Mouse (Mus musculus) lung, embryonic 16.5 days (tissue): ENCODE data around the gene Ets2. TPM values are rescaled to one million over a fixed set of nuclear protein-coding genes. Genes with fewer than 3 reads are reported as not detected.

Experiments
- ATAC-seq: fragments of 200-750 bp; cut with Nextera tagmentation; 2 replicates; pipeline ENCODE4 v1.8.0; 2017; ENCODE audit warnings: low read depth, mild to moderate bottlenecking, moderate library complexity
- H3K27ac ChIP-seq: fragments of 300-500 bp; sonication (generic); 2 replicates; pipeline ENCODE4 v1.5.1; 2014; ENCODE audit warnings: mild to moderate bottlenecking, control low read depth, low read length
- H3K27me3 ChIP-seq: fragments of 300-500 bp; sonication (generic); 2 replicates; pipeline ENCODE4 v1.6.1; 2014; ENCODE audit warnings: low read depth, low read length, mixed read lengths; ENCODE audit not compliant: control insufficient read depth, insufficient read depth
- H3K36me3 ChIP-seq: fragments of 300-500 bp; sonication (generic); 2 replicates; pipeline ENCODE4 v1.6.1; 2014; ENCODE audit warnings: low read length; ENCODE audit not compliant: control insufficient read depth, insufficient read depth
- H3K4me1 ChIP-seq: fragments of 300-500 bp; sonication (generic); replicated peaks from 2 replicates; pipeline ENCODE4 v1.6.1; 2014; ENCODE audit warnings: low read length, mixed read lengths; ENCODE audit not compliant: control insufficient read depth, insufficient read depth
- H3K4me2 ChIP-seq: fragments of 300-500 bp; sonication (generic); 2 replicates; pipeline ENCODE4 v1.6.1; 2014; ENCODE audit warnings: low read depth, low read length, control low read depth
- H3K4me3 ChIP-seq: fragments of 300-500 bp; sonication (generic); 2 replicates; pipeline ENCODE4 v1.5.1; 2014; ENCODE audit warnings: mild to moderate bottlenecking, low read length, control low read depth
- H3K9ac ChIP-seq: fragments of 300-500 bp; sonication (generic); 2 replicates; pipeline ENCODE4 v1.6.1; 2014; ENCODE audit warnings: low read length, control low read depth
- H3K9me3 ChIP-seq: fragments of 300-500 bp; sonication (generic); 2 replicates; pipeline ENCODE4 v1.6.1; 2016; ENCODE audit warnings: low read length; ENCODE audit not compliant: control insufficient read depth
- WGBS: fragments of 180-500 bp; shearing (Covaris S2); extraction: QIAGEN DNeasy Blood & Tissue Kit; methylation state at CpG from one replicate; pipeline ENCODE4 v1.1.7; 2014; 5-methylcytosine and 5-hydroxymethylcytosine counted together
- polyA plus RNA-seq: library from polyadenylated mRNA; unstranded; fragments of >200 nt; fragmentation: Nextera tagmentation; extraction: Ambion mirVana; gene quantifications from 2 replicates; pipeline ENCODE4 v1.2.1, GENCODE M21; 2015

Ets2 gene
- polyA plus RNA-seq = 121 and 123 TPM in 2 replicates

DNA sequence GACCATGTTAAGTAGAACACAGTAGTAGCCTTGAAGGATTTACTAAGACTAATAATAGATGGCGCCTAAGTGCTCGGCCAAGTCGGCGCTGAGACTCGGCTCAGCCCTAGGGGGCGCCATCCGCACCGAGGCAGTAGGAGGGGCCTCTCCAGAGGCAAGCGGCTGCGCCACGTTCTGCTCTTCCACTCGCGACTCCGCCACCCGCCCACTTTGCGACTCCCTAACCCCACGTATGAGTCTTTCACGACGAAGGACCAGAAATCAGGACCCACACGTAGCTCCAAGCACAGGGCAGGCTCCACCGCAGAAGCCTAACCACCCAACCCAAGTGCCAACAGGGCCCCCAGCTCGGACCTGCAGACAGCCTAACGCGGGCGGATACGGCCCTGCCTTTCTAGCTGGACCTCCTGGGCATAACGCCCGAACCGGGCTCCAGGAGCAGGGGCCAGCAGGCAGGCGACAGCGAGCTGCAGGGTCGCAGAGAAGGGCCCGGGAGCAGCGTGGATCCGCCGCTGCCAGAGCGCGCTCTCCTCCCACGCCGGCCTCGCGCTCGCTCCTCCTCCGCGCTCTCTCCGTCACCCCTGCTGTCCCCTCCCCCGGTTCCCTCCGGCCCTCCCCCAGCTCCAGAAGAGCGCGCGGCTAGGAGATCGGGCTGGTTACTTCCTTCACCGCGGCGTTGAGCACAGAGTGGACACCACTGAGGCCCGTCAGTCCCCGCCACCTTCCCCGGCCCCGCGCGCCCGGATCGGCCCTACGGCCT lies at the start of gene Ets2:
TSS of gene Ets2 (plus strand) at position 274 of the 760 bp plus-strand sequence.
- Histone ChIP-seq H3K27me3 (no peaks in the 10 kb centered on the region), H3K36me3 (peaks cover 8% of the 10 kb centered on the region), H3K9ac (peak within 1 kb of the TSS; percentile 99), H3K9me3 (no peaks in the 10 kb centered on the region), H3K4me3 (peak within 1 kb of the TSS; percentile 95), H3K4me1 (peaks cover 36% of the 10 kb centered on the region), H3K27ac (peak within 1 kb of the TSS; percentile 98), H3K4me2 (peak within 1 kb of the TSS; percentile 83)
- peak; percentile 96 for ATAC-seq
- under 1% methylated on average over 61 of the region's 64 CpGs for WGBS

- Histone ChIP-seq H3K27ac (no peak overlapping the region), H3K9ac (no peak overlapping the region), H3K36me3 (no peaks in the 10 kb centered on the region), H3K4me1 (no peaks in the 10 kb centered on the region; the same call in 1 of the 2 replicates), H3K27me3 (no peaks in the 10 kb centered on the region), H3K4me2 (no peak overlapping the region), H3K9me3 (peaks cover 10% of the 10 kb centered on the region), H3K4me3 (no peak overlapping the region)
- 90% methylated on average over 15 of the region's 15 CpGs for WGBS
- no peak for ATAC-seq
These were observed 47.7 kb upstream of the Ets2 start for GRCm38 (mm10) chr16:95654204-95654611.

- Histone ChIP-seq H3K9ac (no peak overlapping the region), H3K4me2 (no peak overlapping the region), H3K9me3 (peaks cover 10% of the 10 kb centered on the region), H3K27ac (no peak overlapping the region), H3K4me1 (peaks cover 2% of the 10 kb centered on the region; the same call in 1 of the 2 replicates), H3K36me3 (no peaks in the 10 kb centered on the region), H3K27me3 (no peaks in the 10 kb centered on the region), H3K4me3 (no peak overlapping the region)
- WGBS = 89% methylated on average over 4 of the region's 4 CpGs
- ATAC-seq = no peak
These were observed 45.3 kb upstream of the Ets2 start for GRCm38 (mm10) chr16:95656535-95656934.

DNA sequence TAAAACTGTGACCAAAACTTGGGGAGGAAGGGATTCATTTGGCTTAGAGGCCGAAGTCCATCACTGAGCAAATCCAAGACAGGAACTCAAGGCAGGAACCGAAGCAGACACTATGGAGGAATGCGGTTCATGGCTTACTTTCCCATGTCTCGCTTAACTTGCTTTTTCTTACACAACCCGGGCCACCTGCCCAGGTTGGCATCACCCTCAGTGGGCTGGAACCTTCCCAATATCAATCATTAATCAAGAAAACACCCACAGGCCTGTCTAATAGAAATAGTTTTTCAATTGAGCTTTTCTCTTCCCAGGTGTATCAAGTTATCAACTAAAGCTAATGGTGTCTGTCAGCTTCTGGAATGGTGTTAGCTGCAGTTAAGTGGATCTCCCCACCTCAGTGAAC lies 44.7 kb upstream of the Ets2 start:
- Histone ChIP-seq H3K27me3 (no peaks in the 10 kb centered on the region), H3K4me1 (peaks cover 2% of the 10 kb centered on the region), H3K27ac (no peak overlapping the region), H3K4me2 (no peak overlapping the region), H3K9ac (no peak overlapping the region), H3K9me3 (peaks cover 10% of the 10 kb centered on the region), H3K36me3 (no peaks in the 10 kb centered on the region), H3K4me3 (no peak overlapping the region)
- ATAC-seq = no peak
- WGBS = 93% methylated on average over 5 of the region's 5 CpGs

DNA sequence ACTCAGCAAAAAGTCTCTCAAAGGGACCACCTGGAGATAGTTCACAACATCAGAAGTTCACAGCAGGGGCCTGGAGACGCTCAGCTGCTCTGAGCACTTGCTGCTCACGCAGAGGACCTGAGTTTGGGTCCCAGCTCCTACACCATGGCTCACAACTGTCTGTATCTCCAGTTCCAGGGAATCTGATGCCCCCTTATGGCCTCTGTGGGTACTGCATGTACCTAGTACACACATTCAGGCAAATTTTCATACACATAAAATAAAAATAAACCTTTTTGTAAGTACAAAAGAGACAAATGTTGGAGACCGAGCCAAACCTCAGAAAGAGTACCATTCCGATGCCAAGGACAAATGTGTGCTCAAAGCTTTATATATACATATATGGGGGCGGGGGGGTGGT lies 44.1 kb upstream of the Ets2 start:
- WGBS = 91% methylated on average over 5 of the region's 5 CpGs
- no peak for ATAC-seq
- Histone ChIP-seq H3K36me3 (no peaks in the 10 kb centered on the region), H3K27ac (no peak overlapping the region), H3K9ac (no peak overlapping the region), H3K27me3 (no peaks in the 10 kb centered on the region), H3K4me2 (no peak overlapping the region), H3K4me1 (peaks cover 2% of the 10 kb centered on the region), H3K9me3 (peaks cover 10% of the 10 kb centered on the region), H3K4me3 (no peak overlapping the region)

DNA sequence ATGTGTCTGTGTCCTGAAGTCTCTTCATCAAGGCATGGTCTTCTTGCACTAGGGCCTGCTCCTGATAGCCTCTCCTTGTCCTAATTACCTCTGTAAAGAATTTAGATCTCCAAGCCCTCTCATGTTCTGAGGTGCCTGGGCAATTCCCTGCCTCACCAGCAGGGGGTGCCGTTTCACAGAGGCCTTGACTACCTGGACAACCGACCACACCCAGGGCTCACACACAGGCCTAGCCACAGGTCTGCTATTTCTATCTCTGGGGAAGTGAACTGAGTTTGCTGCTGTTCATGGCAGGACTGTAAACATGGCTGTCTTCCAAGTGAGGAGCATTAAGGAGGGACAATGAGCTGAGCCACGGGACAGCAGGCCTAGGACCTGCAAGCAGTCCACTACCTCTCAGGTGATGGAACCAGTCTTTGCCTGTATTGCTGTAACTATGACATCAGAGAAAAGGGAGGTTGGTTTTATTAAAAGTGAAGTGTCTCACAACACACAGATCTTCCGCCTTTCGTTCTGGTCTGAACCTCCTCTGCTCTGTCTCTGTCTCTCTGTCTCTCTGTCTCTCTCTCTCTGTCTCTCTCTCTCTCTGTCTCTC lies 42.9 kb upstream of the Ets2 start:
- WGBS = 43% methylated on average over 5 of the region's 5 CpGs
- H3K4me1 ChIP-seq = peaks cover 2% of the 10 kb centered on the region
- H3K9me3 ChIP-seq = peaks cover 10% of the 10 kb centered on the region
- no peak overlapping the region for H3K9ac ChIP-seq
- H3K27me3 ChIP-seq = no peaks in the 10 kb centered on the region
- no peaks in the 10 kb centered on the region for H3K36me3 ChIP-seq
- peak overlapping the region; percentile 92 for H3K27ac ChIP-seq
- no peak overlapping the region for H3K4me3 ChIP-seq
- ATAC-seq = peak; percentile 59
- H3K4me2 ChIP-seq = no peak overlapping the region

DNA sequence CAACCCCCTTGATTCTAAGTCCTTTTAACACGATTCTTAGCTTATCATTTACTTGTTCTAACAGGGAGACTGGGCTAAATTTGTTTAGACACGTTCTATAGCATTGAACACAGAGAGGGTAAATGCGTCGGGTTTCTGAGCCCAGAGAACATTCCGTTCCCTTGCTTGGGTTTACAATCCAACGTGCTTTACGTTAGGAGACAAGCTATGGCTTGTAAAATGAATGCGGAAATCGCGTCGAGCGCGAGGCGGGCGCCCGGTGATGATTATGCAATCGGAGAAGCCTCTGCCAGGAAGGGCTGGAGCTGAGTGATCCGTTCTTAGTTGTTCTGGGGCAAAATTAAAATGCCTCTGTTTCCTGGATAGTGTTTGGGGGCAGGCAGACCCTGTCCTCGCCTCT lies 42.4 kb upstream of the Ets2 start:
- H3K4me1 ChIP-seq = peaks cover 2% of the 10 kb centered on the region
- ATAC-seq = peak; percentile 89
- H3K27ac ChIP-seq = peak overlapping the region; percentile 92
- H3K4me2 ChIP-seq = no peak overlapping the region
- no peak overlapping the region for H3K9ac ChIP-seq
- no peaks in the 10 kb centered on the region for H3K27me3 ChIP-seq
- no peak overlapping the region for H3K4me3 ChIP-seq
- H3K36me3 ChIP-seq = no peaks in the 10 kb centered on the region
- WGBS = 49% methylated on average over 19 of the region's 19 CpGs
- peaks cover 10% of the 10 kb centered on the region for H3K9me3 ChIP-seq

GRCm38 (mm10) chr16:95660909-95661308 lies 41.0 kb upstream of the Ets2 start:
- H3K27ac ChIP-seq = no peak overlapping the region
- no peak for ATAC-seq
- peaks cover 10% of the 10 kb centered on the region for H3K9me3 ChIP-seq
- H3K4me1 ChIP-seq = peaks cover 2% of the 10 kb centered on the region
- no peaks in the 10 kb centered on the region for H3K27me3 ChIP-seq
- H3K4me3 ChIP-seq = no peak overlapping the region
- no peak overlapping the region for H3K4me2 ChIP-seq
- WGBS = 73% methylated on average over 5 of the region's 5 CpGs
- no peaks in the 10 kb centered on the region for H3K36me3 ChIP-seq
- H3K9ac ChIP-seq = no peak overlapping the region

- Histone ChIP-seq H3K9me3 (no peaks in the 10 kb centered on the region), H3K27me3 (no peaks in the 10 kb centered on the region), H3K4me3 (no peak overlapping the region), H3K36me3 (no peaks in the 10 kb centered on the region), H3K4me2 (no peak overlapping the region), H3K27ac (no peak overlapping the region), H3K4me1 (peaks cover 6% of the 10 kb centered on the region), H3K9ac (no peak overlapping the region)
- no peak for ATAC-seq
- WGBS = 65% methylated on average over 6 of the region's 6 CpGs
These were observed 36.3 kb upstream of the Ets2 start for GRCm38 (mm10) chr16:95665472-95666131.
